Mouse (Mus musculus) thymus, adult 2 months (tissue): Measurements from ENCODE around the gene Dmrtc1c1.

Experiments
- CTCF ChIP-seq: fragments of 200-500 bp; IDR thresholded peaks from 2 replicates; pipeline ENCODE4 v1.5.1; 2012; ENCODE audit warnings: mild to moderate bottlenecking, control low read depth, low read length, moderate library complexity, borderline replicate concordance; ENCODE audit not compliant: control insufficient read depth, poor library complexity, insufficient read depth; ENCODE audit errors: extremely low read depth
- POLR2A ChIP-seq: fragments of 200-500 bp; IDR thresholded peaks from 2 replicates; pipeline ENCODE4 v1.6.1; 2012; ENCODE audit warnings: mild to moderate bottlenecking, low read length, control low read depth, moderate library complexity; ENCODE audit not compliant: control insufficient read depth, poor library complexity, insufficient read depth; ENCODE audit errors: extremely low read depth

DNA sequence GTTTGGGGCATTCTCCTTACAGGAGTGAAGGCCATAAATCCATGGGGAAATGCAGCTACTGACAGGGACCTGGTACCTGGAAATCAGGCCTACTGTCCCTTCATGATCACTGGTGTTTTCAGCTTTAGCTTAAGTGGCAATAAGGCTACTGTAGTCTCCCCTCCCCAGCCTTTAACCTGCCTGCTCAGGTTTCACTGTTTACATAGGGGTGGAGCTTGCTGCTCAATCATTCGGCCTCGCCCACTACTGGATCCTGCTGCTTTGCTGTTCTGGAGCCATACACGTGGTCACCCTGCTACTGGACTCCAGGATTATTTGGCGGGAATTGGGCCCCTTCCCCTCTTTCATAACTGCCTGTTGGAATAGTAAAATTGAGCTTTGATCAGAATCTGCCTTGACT is 36.9 kb upstream of the Dmrtc1c1 start:
- no peak for TF ChIP-seq CTCF
- no peak for TF ChIP-seq POLR2A
